Mouse (Mus musculus) E14TG2a.4 (cell line): ENCODE data around the gene Ppa1.
"Not testable (repeated sequence)": the region's sequence is repeated elsewhere in the genome, so short reads cannot be mapped to it uniquely, and the experiment has no call there.

Source experiments
- H3K27me3 ChIP-seq: 2 replicates; pipeline ENCODE4 v1.6.1; 2014; ENCODE audit warnings: low read length, control low read depth; ENCODE audit not compliant: insufficient read depth
- H3K36me3 ChIP-seq: 2 replicates; pipeline ENCODE4 v1.6.1; 2014; ENCODE audit warnings: low read length, control low read depth; ENCODE audit not compliant: insufficient read depth
- H3K4me1 ChIP-seq: replicated peaks from 2 replicates; pipeline ENCODE4 v1.6.1; 2014; ENCODE audit warnings: low read depth, low read length, control low read depth
- H3K4me3 ChIP-seq: replicated peaks from 2 replicates; pipeline ENCODE4 v1.5.1; 2014; ENCODE audit warnings: mild to moderate bottlenecking, low read length
- H3K9me3 ChIP-seq: 2 replicates; pipeline ENCODE4 v1.6.1; 2014; ENCODE audit warnings: low read length, control low read depth
- CTCF ChIP-seq: conservative IDR thresholded peaks from 2 replicates; pipeline ENCODE4 v1.5.1; 2014; ENCODE audit warnings: low read length
- NANOG ChIP-seq: IDR thresholded peaks from 2 replicates; pipeline ENCODE4 v1.6.1; 2014; ENCODE audit warnings: borderline replicate concordance, low read length, mixed read lengths
- POU5F1 ChIP-seq: IDR thresholded peaks from 2 replicates; pipeline ENCODE4 v1.6.1; 2014; ENCODE audit warnings: low read length, borderline replicate concordance

The Ppa1 gene

DNA sequence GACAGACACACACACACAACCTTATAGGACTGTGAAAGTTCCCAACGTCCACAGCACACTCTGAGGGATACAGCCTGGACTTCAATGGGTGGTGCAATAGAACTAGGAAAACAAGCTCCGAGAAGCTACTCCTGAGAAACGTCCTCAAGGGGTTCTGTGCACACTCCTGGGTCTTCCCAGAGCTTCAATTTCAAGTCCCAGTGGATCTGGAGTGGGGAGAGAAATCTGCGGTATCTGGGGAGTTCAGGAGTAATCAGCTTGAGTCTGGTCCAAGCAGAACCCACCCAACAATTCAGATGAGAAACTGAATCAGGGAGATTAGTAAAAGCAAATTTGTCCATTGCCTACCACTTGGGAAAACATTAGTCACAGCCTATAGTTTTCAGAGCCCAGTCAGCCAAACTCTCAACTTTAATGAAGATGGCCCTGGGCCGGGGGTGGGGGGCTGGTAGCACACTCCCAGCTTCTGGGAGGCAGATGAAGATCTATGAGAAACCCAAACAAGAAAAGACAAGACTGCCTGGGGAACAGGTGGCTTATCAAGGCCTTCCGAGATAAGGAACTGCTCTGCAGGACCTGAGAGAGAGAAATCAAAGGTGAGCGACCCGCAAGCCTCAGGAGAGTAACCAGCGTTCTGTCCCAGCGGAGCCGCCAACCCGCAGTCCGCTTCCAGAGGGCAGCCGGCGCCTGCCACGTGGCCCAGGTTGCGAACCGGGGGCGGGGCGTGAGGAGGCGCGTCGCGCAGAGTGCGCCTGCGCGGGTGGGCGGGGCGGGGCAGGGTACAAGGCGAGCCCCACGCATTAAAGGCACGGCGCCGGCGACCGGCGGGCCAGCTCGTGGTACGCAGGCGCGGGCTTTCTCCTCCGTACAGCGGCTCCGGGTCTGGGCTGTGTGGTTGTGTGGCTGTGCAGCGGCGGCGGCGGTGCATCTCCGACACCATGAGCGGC lies at the start of gene Ppa1:
Gene Ppa1 (plus strand): TSS at position 763 of the 947 bp plus-strand sequence.
- peaks cover 26% of the 10 kb centered on the region for H3K36me3 ChIP-seq
- peaks cover 4% of the 10 kb centered on the region for H3K27me3 ChIP-seq
- H3K9me3 ChIP-seq: no peaks in the 10 kb centered on the region
- TF ChIP-seq CTCF (no peak), POU5F1 (no peak), NANOG (no peak)
- H3K4me1 ChIP-seq: peaks cover 39% of the 10 kb centered on the region
- H3K4me3 ChIP-seq: peak within 1 kb of the TSS; percentile 95

DNA sequence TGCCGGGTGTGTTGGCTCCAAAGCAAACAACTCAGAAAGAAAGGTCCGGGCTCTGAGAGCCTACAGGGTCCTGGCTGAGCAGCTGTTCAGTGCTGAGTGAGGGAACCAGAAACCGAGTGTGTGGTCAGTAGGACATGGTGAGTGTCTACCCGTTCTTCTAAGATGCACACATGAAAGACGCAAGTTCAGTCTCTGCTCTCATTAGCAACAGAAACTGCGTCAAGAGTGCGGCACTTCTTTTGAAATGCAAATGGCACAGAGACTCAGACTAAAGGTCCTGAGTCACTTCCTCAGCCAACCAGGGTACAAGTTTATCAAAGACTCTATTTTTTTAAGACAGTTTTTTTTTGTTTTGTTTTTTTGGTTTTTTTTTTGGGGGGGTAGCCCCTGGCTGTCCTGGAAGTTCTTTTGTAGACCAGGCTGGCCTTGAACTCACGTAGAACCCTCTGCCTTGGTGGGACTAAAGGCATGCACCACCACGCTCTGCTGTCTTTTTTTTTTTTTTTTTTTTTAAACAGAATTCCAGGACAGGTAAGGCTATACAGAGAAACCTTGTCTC lies 48.7 kb upstream of the Ppa1 start:
- TF ChIP-seq POU5F1 (peak; percentile 62; the same call in 1 of the 2 replicates), NANOG (no peak)
- Histone ChIP-seq H3K36me3 (no peaks in the 10 kb centered on the region), H3K9me3 (no peaks in the 10 kb centered on the region), H3K4me1 (peaks cover 28% of the 10 kb centered on the region), H3K4me3 (no peak overlapping the region), H3K27me3 (peaks cover 43% of the 10 kb centered on the region)

DNA sequence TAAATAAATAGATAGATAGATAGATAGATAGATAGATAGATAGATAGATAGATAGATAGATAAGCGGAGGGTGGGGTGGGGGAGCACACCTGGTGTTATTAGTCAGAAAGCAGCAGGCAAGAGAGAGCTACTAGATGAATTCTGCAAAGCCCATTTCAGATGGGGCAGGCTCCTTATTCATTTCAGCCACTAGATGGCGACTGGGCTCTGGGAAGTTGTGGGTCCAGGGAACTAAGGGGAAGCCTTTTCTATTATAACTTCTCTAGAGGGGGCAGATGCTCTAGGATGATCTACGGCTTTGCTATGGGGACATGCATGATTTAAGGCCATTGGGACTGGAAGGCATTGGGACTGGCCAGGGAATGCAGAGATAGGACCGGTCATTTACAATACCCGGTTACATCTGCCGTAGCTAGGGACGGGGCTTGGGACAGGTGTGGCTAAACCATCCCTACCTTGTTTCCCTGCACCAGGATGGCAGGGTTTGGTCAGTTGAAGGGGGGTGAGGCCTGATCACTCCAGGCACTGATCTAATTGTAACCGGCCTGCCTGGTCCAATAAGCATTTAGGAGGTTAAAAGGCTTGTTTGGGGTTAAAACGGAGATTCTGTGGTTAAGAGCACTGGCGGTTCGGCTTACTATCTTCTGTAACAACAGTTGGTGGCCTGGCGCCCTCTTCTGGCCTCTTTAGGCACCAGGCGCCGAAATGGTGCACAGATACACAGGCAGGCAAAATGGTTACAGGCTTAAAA lies 45.9 kb upstream of the Ppa1 start:
- Histone ChIP-seq H3K36me3 (no peaks in the 10 kb centered on the region), H3K27me3 (peaks cover 23% of the 10 kb centered on the region), H3K9me3 (no peaks in the 10 kb centered on the region), H3K4me3 (peak overlapping the region; percentile 79), H3K4me1 (peaks cover 25% of the 10 kb centered on the region)
- TF ChIP-seq POU5F1 (no peak), CTCF (peak; percentile 81)

DNA sequence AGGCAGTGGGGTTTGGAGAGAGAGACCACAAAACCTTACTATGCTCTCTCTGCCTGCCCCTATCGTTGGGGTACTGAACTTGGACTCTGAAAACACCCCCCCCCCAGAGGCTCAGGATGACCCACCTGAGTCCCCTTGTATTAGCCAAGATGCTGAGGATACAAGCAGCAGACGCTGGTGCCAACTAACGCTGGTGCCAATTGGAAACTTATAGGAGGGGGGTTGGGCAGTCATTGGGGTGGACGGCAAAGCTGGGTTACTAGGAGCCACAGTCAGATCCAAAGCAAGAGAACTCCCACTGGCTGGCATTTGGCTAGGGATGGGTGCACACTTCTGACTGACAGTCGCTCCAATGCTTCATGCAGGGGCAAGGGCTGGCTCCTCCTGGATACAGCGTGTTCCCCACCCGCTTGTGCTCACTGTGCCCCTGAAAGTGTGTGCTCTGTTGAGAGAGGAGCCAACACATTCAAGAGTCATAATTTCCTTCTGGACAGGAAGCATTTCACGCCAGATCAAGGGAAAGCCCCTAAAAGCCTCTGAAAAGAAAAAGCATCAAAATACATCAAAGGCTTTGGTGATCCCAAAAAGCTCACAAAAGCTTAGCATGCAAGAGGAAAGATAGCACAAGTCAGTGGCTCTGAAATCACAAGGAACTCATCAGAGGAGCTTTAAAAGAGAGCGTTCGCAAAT lies 43.8 kb upstream of the Ppa1 start:
- peaks cover 28% of the 10 kb centered on the region for H3K27me3 ChIP-seq
- no peaks in the 10 kb centered on the region for H3K36me3 ChIP-seq
- no peak for TF ChIP-seq CTCF
- TF ChIP-seq POU5F1: no peak
- TF ChIP-seq NANOG: no peak
- H3K9me3 ChIP-seq: no peaks in the 10 kb centered on the region
- H3K4me1 ChIP-seq: peaks cover 22% of the 10 kb centered on the region
- no peak overlapping the region for H3K4me3 ChIP-seq

DNA sequence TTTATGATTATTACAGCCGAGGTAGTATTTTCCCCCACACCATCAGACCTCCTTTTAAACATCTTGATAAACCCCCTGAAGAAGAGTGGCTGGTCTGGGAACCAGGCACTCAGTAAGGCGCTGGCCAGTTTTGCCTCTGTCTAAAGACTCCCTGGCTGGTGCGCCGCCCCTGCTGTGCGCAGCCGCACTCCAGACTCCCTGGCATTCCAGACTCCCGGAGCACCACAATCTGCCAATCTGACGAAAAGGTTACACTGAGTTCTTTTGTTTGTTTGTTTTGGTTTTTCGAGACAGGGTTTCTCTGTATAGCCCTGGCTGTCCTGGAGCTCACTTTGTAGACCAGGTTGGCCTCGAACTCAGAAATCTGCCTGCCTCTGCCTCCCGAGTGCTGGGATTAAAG lies 43.0 kb upstream of the Ppa1 start:
- Histone ChIP-seq H3K27me3 (peaks cover 32% of the 10 kb centered on the region), H3K4me1 (peaks cover 13% of the 10 kb centered on the region)
- H3K36me3 ChIP-seq, H3K9me3 ChIP-seq, H3K4me3 ChIP-seq: not testable (repeated sequence)

DNA sequence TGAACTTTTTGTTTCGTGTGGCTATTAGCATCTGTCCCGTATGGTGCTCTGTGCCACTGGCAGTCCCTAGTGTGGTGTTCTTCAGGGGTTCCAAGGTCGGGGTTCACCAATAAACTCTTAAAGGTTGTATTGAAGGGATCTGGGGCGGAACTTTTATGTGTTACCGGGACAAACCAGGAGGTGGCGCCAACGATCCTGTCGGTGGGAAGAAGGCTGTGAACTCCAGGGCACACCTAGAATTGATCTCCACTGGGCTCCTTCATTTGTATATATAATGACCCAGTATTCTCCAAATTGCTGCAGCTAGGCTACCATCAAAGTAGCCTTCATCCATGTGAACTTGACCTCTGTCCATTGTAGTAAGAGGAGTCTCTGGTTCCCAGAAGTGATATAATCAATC lies 42.5 kb upstream of the Ppa1 start:
- H3K4me3 ChIP-seq: no peak overlapping the region
- no peaks in the 10 kb centered on the region for H3K36me3 ChIP-seq
- TF ChIP-seq NANOG (no peak), POU5F1 (no peak), CTCF (peak; percentile 60)
- H3K4me1 ChIP-seq: peaks cover 13% of the 10 kb centered on the region
- no peaks in the 10 kb centered on the region for H3K9me3 ChIP-seq
- peaks cover 32% of the 10 kb centered on the region for H3K27me3 ChIP-seq

DNA sequence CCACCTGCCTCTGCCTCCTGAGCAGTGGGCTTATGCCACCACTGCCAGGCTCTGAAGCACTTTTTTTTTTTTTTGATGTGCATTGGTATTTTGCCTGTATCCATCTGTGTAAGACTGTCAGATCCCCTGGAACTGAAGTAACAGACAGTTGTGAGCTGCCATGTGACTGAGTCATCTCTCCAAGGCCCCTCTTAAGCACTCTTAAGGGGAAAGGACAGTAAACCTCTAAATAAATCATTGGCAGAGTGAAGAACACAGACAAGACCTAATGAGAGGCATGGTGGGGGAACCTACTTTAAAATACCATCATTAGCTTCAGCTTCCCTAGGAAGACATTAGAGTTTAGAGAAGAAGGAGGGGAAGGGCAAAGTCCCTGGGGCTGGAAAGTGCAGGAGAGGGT lies 40.1 kb upstream of the Ppa1 start:
- no peak overlapping the region for H3K4me3 ChIP-seq
- H3K27me3 ChIP-seq: peaks cover 32% of the 10 kb centered on the region
- H3K4me1 ChIP-seq: peaks cover 3% of the 10 kb centered on the region
- H3K9me3 ChIP-seq: no peaks in the 10 kb centered on the region
- TF ChIP-seq POU5F1: no peak
- no peak for TF ChIP-seq CTCF
- no peak for TF ChIP-seq NANOG
- no peaks in the 10 kb centered on the region for H3K36me3 ChIP-seq

DNA sequence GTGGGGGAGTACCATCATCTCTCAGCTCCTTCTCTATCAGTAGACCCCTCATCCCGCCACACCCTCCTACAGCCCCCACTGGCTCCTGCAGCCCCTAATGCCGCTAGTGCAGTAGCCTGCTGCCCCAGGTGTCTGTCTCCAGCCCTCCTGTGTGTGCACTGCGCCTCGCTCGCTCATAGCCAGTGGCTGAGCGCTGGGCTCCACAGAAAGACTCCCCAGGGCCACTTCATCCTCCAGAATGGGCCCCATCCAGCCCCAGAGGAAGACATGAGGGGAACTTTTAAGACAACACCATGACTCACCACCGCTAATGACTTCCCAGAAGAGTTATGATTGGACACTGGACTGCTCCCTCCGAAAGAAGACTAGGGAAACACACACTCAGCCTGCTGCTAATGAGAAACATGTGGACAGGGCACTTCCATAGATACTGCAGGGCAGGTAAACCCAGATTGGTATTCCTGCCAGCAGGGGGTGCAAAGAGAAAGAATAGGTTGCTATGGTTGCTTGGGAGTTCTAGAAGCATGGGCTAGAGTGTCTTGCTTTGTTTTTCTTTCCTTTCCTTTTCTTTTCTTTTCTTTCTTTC lies 37.6 kb upstream of the Ppa1 start:
- no peaks in the 10 kb centered on the region for H3K36me3 ChIP-seq
- TF ChIP-seq CTCF: no peak
- TF ChIP-seq POU5F1: no peak
- TF ChIP-seq NANOG: no peak
- no peak overlapping the region for H3K4me3 ChIP-seq
- peaks cover 8% of the 10 kb centered on the region for H3K4me1 ChIP-seq
- H3K9me3 ChIP-seq: no peaks in the 10 kb centered on the region
- peaks cover 36% of the 10 kb centered on the region for H3K27me3 ChIP-seq
